Mouse (Mus musculus) testis, postnatal 10 days (tissue): ENCODE results near the gene Tmtc4.

Source experiments
- DNase-seq: peaks from one replicate; pipeline ENCODE4 v3.0.0; 2021; ENCODE audit warnings: low spot score

The Tmtc4 gene

GRCm38 (mm10) chr14:122871841-122872580, 111.8 kb downstream of the Tmtc4 start:
- no peak for DNase-seq

- DNase-seq, result no peak
Observed at GRCm38 (mm10) chr14:122869831-122870230, 114.0 kb downstream of the Tmtc4 start.
